Mouse (Mus musculus): Measurements from ENCODE around the gene Bhmt. TPM values are rescaled to one million over a fixed set of nuclear protein-coding genes. Genes with fewer than 3 reads are reported as not detected.

Gene Bhmt
- total and polyA plus RNA-seq, 3 experiments, result not detected

GRCm38 (mm10) chr13:93672371-93672770, 34.6 kb upstream of the Bhmt start:
- Histone ChIP-seq H3K36me3 (ENCODE audit: control insufficient read depth in 1 of 2, insufficient read depth in 2 of 2, low read length in 2 of 2) (no peaks in the 10 kb centered on the region), H3K9me3 (replicated peaks; ENCODE audit: insufficient read depth, low read length) (no peaks in the 10 kb centered on the region), H3K27me3 (ENCODE audit: control insufficient read depth in 1 of 2, insufficient read depth in 2 of 2, low read length in 2 of 2) (no peaks in the 10 kb centered on the region), H3K4me3 (ENCODE audit: control insufficient read depth in 1 of 2, insufficient read depth in 1 of 2, low read depth in 2 of 2, low read length in 2 of 2) (no peak overlapping the region), H3K27ac (ENCODE audit: control insufficient read depth, low read depth, low read length) (no peak overlapping the region), H3K4me1 (ENCODE audit: control insufficient read depth in 1 of 2, insufficient read depth in 2 of 2, low read length in 2 of 2) (no peaks in the 10 kb centered on the region), H3K79me2 (ENCODE audit: control insufficient read depth, insufficient read depth, low read length, poor library complexity) (no peaks in the 10 kb centered on the region), H3K9ac (ENCODE audit: control insufficient read depth, low read depth, low read length, poor library complexity, severe bottlenecking) (no peak overlapping the region)
- TF ChIP-seq ZC3H11A (IDR thresholded peaks at IDR 0.05; ENCODE audit: low read depth, low read length), result no peak
- no peak for TF ChIP-seq CHD1 (IDR thresholded peaks at IDR 0.05; ENCODE audit: low read depth, low read length)
- TF ChIP-seq BHLHE40 (IDR thresholded peaks at IDR 0.05; ENCODE audit: borderline replicate concordance, low read depth, low read length), result no peak
- no peak for DNase-seq (ENCODE audit: low read depth, low spot score)

DNA sequence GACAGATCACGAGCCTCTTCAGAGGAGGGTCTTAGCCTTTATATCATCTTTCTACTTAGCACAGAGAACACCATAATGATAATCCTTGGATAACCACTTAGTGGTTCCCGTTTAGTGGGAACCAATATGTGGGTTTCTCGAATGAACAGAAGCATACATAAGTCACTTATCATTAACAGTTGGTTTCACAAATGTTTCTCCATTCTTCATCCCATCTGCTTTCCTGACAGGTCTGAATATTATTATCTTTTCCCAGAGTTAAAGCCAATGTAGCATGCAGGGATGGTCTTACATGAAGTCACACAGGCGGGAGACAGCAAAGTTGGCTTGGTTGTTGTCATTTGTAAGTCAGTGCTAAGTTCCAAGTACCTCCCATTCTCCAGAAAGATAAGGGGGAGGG, 29.8 kb upstream of the Bhmt start:
- no peaks in the 10 kb centered on the region for H3K79me2 ChIP-seq (ENCODE audit: control insufficient read depth, insufficient read depth, low read length, poor library complexity)
- no peak for DNase-seq (ENCODE audit: low read depth, low spot score)
- H3K4me1 ChIP-seq (ENCODE audit: control insufficient read depth in 1 of 2, insufficient read depth in 2 of 2, low read length in 2 of 2), result no peaks in the 10 kb centered on the region
- TF ChIP-seq SMC3 (IDR thresholded peaks at IDR 0.05; ENCODE audit: low read depth, low read length), result no peak
- no peak for TF ChIP-seq ZMIZ1 (IDR thresholded peaks at IDR 0.05; ENCODE audit: low read depth, low read length)
- TF ChIP-seq MAX (IDR thresholded peaks at IDR 0.05; ENCODE audit: low read length), result no peak
- no peak for TF ChIP-seq MYB (IDR thresholded peaks at IDR 0.05; ENCODE audit: low read depth, low read length)
- TF ChIP-seq GABPA (IDR thresholded peaks at IDR 0.05; ENCODE audit: low read depth, low read length), result no peak
- no peak for TF ChIP-seq POLR2AphosphoS5 (IDR thresholded peaks at IDR 0.05; ENCODE audit: borderline replicate concordance, low read depth, low read length)
- TF ChIP-seq EP300 (IDR thresholded peaks at IDR 0.05; ENCODE audit: low read depth in 1 of 2, low read length in 2 of 2), result no peak
- no peak for TF ChIP-seq ZC3H11A (IDR thresholded peaks at IDR 0.05; ENCODE audit: low read depth, low read length)
- TF ChIP-seq TAL1 (IDR thresholded peaks at IDR 0.05; ENCODE audit: low read length), result no peak
- no peak for TF ChIP-seq TBP (IDR thresholded peaks at IDR 0.05; ENCODE audit: low read depth, low read length)
- H3K4me3 ChIP-seq (ENCODE audit: control insufficient read depth in 1 of 2, insufficient read depth in 1 of 2, low read depth in 2 of 2, low read length in 2 of 2), result no peak overlapping the region
- no peak overlapping the region for H3K27ac ChIP-seq (ENCODE audit: control insufficient read depth, low read depth, low read length)
- H3K9me3 ChIP-seq (replicated peaks; ENCODE audit: insufficient read depth, low read length), result no peaks in the 10 kb centered on the region
- H3K9ac ChIP-seq (ENCODE audit: control insufficient read depth, low read depth, low read length, poor library complexity, severe bottlenecking), result no peak overlapping the region
- H3K27me3 ChIP-seq (ENCODE audit: control insufficient read depth in 1 of 2, insufficient read depth in 2 of 2, low read length in 2 of 2), result no peaks in the 10 kb centered on the region
- no peaks in the 10 kb centered on the region for H3K36me3 ChIP-seq (ENCODE audit: control insufficient read depth in 1 of 2, insufficient read depth in 2 of 2, low read length in 2 of 2)

GRCm38 (mm10) chr13:93657941-93658340, 20.2 kb upstream of the Bhmt start:
- no peak for TF ChIP-seq POLR2A (IDR thresholded peaks at IDR 0.05; ENCODE audit: control insufficient read depth in 1 of 2, insufficient read depth in 1 of 2, low read depth in 1 of 2, low read length in 2 of 2, poor library complexity in 1 of 2)
- no peak for TF ChIP-seq ZMIZ1 (IDR thresholded peaks at IDR 0.05; ENCODE audit: low read depth, low read length)
- TF ChIP-seq CTCF (IDR thresholded peaks at IDR 0.05 in 2 of 3, conservative IDR thresholded peaks at IDR 0.05 in 1 of 3; ENCODE audit: control insufficient read depth in 1 of 3, insufficient read depth in 1 of 3, low read depth in 2 of 3, low read length in 3 of 3, poor library complexity in 1 of 3, severe bottlenecking in 1 of 3), result no peak
- Histone ChIP-seq H3K27ac (ENCODE audit: control insufficient read depth, low read depth, low read length) (no peak overlapping the region), H3K27me3 (ENCODE audit: control insufficient read depth in 1 of 2, insufficient read depth in 2 of 2, low read length in 2 of 2) (no peaks in the 10 kb centered on the region), H3K4me3 (ENCODE audit: control insufficient read depth in 1 of 2, insufficient read depth in 1 of 2, low read depth in 2 of 2, low read length in 2 of 2) (no peak overlapping the region), H3K9ac (ENCODE audit: control insufficient read depth, low read depth, low read length, poor library complexity, severe bottlenecking) (no peak overlapping the region), H3K36me3 (ENCODE audit: control insufficient read depth in 1 of 2, insufficient read depth in 2 of 2, low read length in 2 of 2) (no peaks in the 10 kb centered on the region), H3K79me2 (ENCODE audit: control insufficient read depth, insufficient read depth, low read length, poor library complexity) (no peaks in the 10 kb centered on the region), H3K9me3 (replicated peaks; ENCODE audit: insufficient read depth, low read length) (no peaks in the 10 kb centered on the region), H3K4me1 (ENCODE audit: control insufficient read depth in 1 of 2, insufficient read depth in 2 of 2, low read length in 2 of 2) (no peaks in the 10 kb centered on the region)
- no peak for DNase-seq (ENCODE audit: low read depth, low spot score)

All from MEL (cell line).